Mouse (Mus musculus) heart, embryonic 15.5 days (tissue): Measurements from ENCODE around the gene Anxa7. TPM values are rescaled to one million over a fixed set of nuclear protein-coding genes. Genes with fewer than 3 reads are reported as not detected.

Experiments used
- ATAC-seq: fragments of 200-750 bp; cut with Nextera tagmentation; replicated peaks from 2 replicates; pipeline ENCODE4 v1.8.0; 2017; ENCODE audit warnings: low read depth, moderate TSS enrichment; ENCODE audit not compliant: insufficient number of reproducible peaks, insufficient read depth, low FRiP score
- H3K27ac ChIP-seq: fragments of 300-500 bp; sonication (generic); 2 replicates; pipeline ENCODE4 v1.5.1; 2015; ENCODE audit warnings: mild to moderate bottlenecking, inconsistent platforms
- H3K27me3 ChIP-seq: fragments of 300-500 bp; sonication (generic); 2 replicates; pipeline ENCODE4 v1.6.1; 2015; ENCODE audit warnings: inconsistent platforms
- H3K36me3 ChIP-seq: fragments of 300-500 bp; sonication (generic); 2 replicates; pipeline ENCODE4 v1.6.1; 2015; ENCODE audit warnings: mild to moderate bottlenecking, inconsistent platforms
- H3K4me1 ChIP-seq: fragments of 300-500 bp; sonication (generic); replicated peaks from 2 replicates; pipeline ENCODE4 v1.6.1; 2015; ENCODE audit warnings: inconsistent platforms
- H3K4me2 ChIP-seq: fragments of 300-500 bp; sonication (generic); 2 replicates; pipeline ENCODE4 v1.6.1; 2015; ENCODE audit warnings: inconsistent platforms, mild to moderate bottlenecking, moderate library complexity
- H3K4me3 ChIP-seq: fragments of 300-500 bp; sonication (generic); 2 replicates; pipeline ENCODE4 v1.5.1; 2015; ENCODE audit warnings: mild to moderate bottlenecking, inconsistent platforms
- H3K9ac ChIP-seq: fragments of 300-500 bp; sonication (generic); 2 replicates; pipeline ENCODE4 v1.6.1; 2015; ENCODE audit warnings: mild to moderate bottlenecking, inconsistent platforms
- H3K9me3 ChIP-seq: fragments of 300-500 bp; sonication (generic); replicated peaks from 2 replicates; pipeline ENCODE4 v1.6.1; 2016; ENCODE audit warnings: inconsistent platforms
- WGBS: fragments of 180-500 bp; shearing (Covaris S2); methylation state at CpG from one replicate; pipeline ENCODE4 v1.1.7; 2015; ENCODE audit warnings: mixed read lengths; 5-methylcytosine and 5-hydroxymethylcytosine counted together
- polyA plus RNA-seq: library from polyadenylated mRNA; unstranded; fragments of >200 nt; fragmentation: Nextera tagmentation; extraction: Ambion mirVana; gene quantifications from 2 replicates; pipeline ENCODE4 v1.2.1, GENCODE M21; 2015

Anxa7 gene
- polyA plus RNA-seq: 40.6 and 44.8 TPM in 2 replicates

- Histone ChIP-seq H3K4me2 (peak within 1 kb of the TSS; percentile 82), H3K27me3 (no peaks in the 10 kb centered on the region), H3K4me3 (peak within 1 kb of the TSS; percentile 67), H3K36me3 (peaks cover 7% of the 10 kb centered on the region; the same call in 1 of the 2 replicates), H3K4me1 (peaks cover 13% of the 10 kb centered on the region), H3K27ac (peak within 1 kb of the TSS; percentile 80), H3K9me3 (no peaks in the 10 kb centered on the region), H3K9ac (peak within 1 kb of the TSS; percentile 70)
- under 1% methylated on average over 48 of the region's 48 CpGs for WGBS
- ATAC-seq: peak; percentile 86
These were observed at the start of gene Anxa7 for GRCm38 (mm10) chr14:20479291-20480194. TSS of gene Anxa7 (minus strand) at chr14:20480133.

- ATAC-seq: no peak
- no peak overlapping the region for H3K27ac ChIP-seq
- WGBS: 80% methylated on average over 4 of the region's 4 CpGs
- H3K4me1 ChIP-seq: no peaks in the 10 kb centered on the region
- no peak overlapping the region for H3K4me3 ChIP-seq
- no peak overlapping the region for H3K4me2 ChIP-seq
- no peaks in the 10 kb centered on the region for H3K27me3 ChIP-seq
- no peak overlapping the region for H3K9ac ChIP-seq
- H3K36me3 ChIP-seq: no peaks in the 10 kb centered on the region; the same call in 1 of the 2 replicates
- no peaks in the 10 kb centered on the region for H3K9me3 ChIP-seq
These were observed 49.7 kb upstream of the Anxa7 start for GRCm38 (mm10) chr14:20529643-20530042.

- no peak overlapping the region for H3K27ac ChIP-seq
- H3K27me3 ChIP-seq: no peaks in the 10 kb centered on the region
- H3K4me1 ChIP-seq: no peaks in the 10 kb centered on the region
- no peak overlapping the region for H3K4me2 ChIP-seq
- 93% methylated on average over 2 of the region's 2 CpGs for WGBS
- ATAC-seq: no peak
- H3K4me3 ChIP-seq: no peak overlapping the region
- no peak overlapping the region for H3K9ac ChIP-seq
- H3K36me3 ChIP-seq: peaks cover 33% of the 10 kb centered on the region
- no peaks in the 10 kb centered on the region for H3K9me3 ChIP-seq
These were observed 40.2 kb upstream of the Anxa7 start for GRCm38 (mm10) chr14:20520179-20520578.

GRCm38 (mm10) chr14:20508424-20508823 lies 28.5 kb upstream of the Anxa7 start:
- Histone ChIP-seq H3K9me3 (no peaks in the 10 kb centered on the region), H3K4me1 (no peaks in the 10 kb centered on the region), H3K4me2 (no peak overlapping the region), H3K9ac (no peak overlapping the region), H3K36me3 (peaks cover 23% of the 10 kb centered on the region), H3K27ac (no peak overlapping the region), H3K27me3 (no peaks in the 10 kb centered on the region), H3K4me3 (no peak overlapping the region)
- ATAC-seq: no peak
- 69% methylated on average over 2 of the region's 2 CpGs for WGBS

GRCm38 (mm10) chr14:20502966-20503365 lies 23.0 kb upstream of the Anxa7 start:
- H3K4me3 ChIP-seq: no peak overlapping the region
- H3K4me1 ChIP-seq: no peaks in the 10 kb centered on the region
- H3K4me2 ChIP-seq: no peak overlapping the region
- H3K9ac ChIP-seq: no peak overlapping the region
- H3K27ac ChIP-seq: no peak overlapping the region
- H3K27me3 ChIP-seq: no peaks in the 10 kb centered on the region
- no peaks in the 10 kb centered on the region for H3K9me3 ChIP-seq
- WGBS: 93% methylated on average over 10 of the region's 10 CpGs
- ATAC-seq: no peak
- peaks cover 18% of the 10 kb centered on the region for H3K36me3 ChIP-seq

- H3K27me3 ChIP-seq: no peaks in the 10 kb centered on the region
- H3K9me3 ChIP-seq: no peaks in the 10 kb centered on the region
- H3K9ac ChIP-seq: no peak overlapping the region
- H3K36me3 ChIP-seq: peaks cover 35% of the 10 kb centered on the region
- no peak overlapping the region for H3K27ac ChIP-seq
- H3K4me1 ChIP-seq: no peaks in the 10 kb centered on the region
- H3K4me3 ChIP-seq: no peak overlapping the region
- WGBS: 90% methylated on average over 3 of the region's 3 CpGs
- no peak for ATAC-seq
- H3K4me2 ChIP-seq: no peak overlapping the region
These were observed 20.0 kb upstream of the Anxa7 start for GRCm38 (mm10) chr14:20499982-20500381.

DNA sequence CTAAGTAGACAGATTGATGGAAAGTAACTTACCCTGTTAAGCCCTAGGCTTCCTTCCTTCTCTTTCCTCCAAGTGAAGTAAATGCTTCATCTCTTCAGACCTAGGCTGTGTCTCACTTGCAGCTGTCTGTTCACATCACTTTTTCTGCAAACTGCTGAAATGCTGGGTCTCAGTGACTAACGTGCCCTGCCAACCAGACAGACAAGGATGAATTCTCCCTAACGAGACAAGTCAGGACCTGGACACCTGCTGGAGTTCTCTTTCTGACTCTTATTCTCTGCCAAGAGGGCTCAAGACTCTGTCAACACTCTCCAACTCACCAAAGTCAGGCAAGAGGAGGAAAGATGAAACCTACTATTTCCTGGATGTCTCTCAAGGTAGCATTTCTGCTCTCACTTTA lies 16.7 kb upstream of the Anxa7 start, which contains the start of gene Mss51:
Mss51 (minus strand) TSS at position 299 of the 400 bp plus-strand sequence.
- H3K4me1 ChIP-seq: no peaks in the 10 kb centered on the region
- no peak within 1 kb of the TSS for H3K4me3 ChIP-seq
- H3K9me3 ChIP-seq: no peaks in the 10 kb centered on the region
- H3K27ac ChIP-seq: no peak within 1 kb of the TSS
- no peak within 1 kb of the TSS for H3K9ac ChIP-seq
- H3K36me3 ChIP-seq: peaks cover 44% of the 10 kb centered on the region
- no peaks in the 10 kb centered on the region for H3K27me3 ChIP-seq
- no peak within 1 kb of the TSS for H3K4me2 ChIP-seq
- no peak for ATAC-seq
- WGBS: 70% methylated on average over 2 of the region's 2 CpGs

GRCm38 (mm10) chr14:20486031-20486430 lies 6.1 kb upstream of the Anxa7 start:
- no peak for ATAC-seq

GRCm38 (mm10) chr14:20482051-20482751 lies 2.3 kb upstream of the Anxa7 start:
- ATAC-seq: no peak
- H3K4me1 ChIP-seq: peaks cover 9% of the 10 kb centered on the region
- no peak overlapping the region for H3K9ac ChIP-seq
- H3K27ac ChIP-seq: no peak overlapping the region
- no peak overlapping the region for H3K4me3 ChIP-seq
- 87% methylated on average over 7 of the region's 7 CpGs for WGBS
- no peaks in the 10 kb centered on the region for H3K9me3 ChIP-seq
- peaks cover 16% of the 10 kb centered on the region; the same call in 1 of the 2 replicates for H3K36me3 ChIP-seq
- H3K27me3 ChIP-seq: no peaks in the 10 kb centered on the region
- H3K4me2 ChIP-seq: no peak overlapping the region

More at GRCm38 (mm10) chr14:20486031-20486430, 6.1 kb upstream of the Anxa7 start:
- Histone ChIP-seq H3K27me3 (no peaks in the 10 kb centered on the region), H3K4me2 (no peak overlapping the region), H3K4me1 (no peaks in the 10 kb centered on the region), H3K4me3 (no peak overlapping the region), H3K27ac (no peak overlapping the region), H3K36me3 (peaks cover 19% of the 10 kb centered on the region; the same call in 1 of the 2 replicates), H3K9me3 (no peaks in the 10 kb centered on the region), H3K9ac (no peak overlapping the region)
- 93% methylated on average over 5 of the region's 5 CpGs for WGBS

DNA sequence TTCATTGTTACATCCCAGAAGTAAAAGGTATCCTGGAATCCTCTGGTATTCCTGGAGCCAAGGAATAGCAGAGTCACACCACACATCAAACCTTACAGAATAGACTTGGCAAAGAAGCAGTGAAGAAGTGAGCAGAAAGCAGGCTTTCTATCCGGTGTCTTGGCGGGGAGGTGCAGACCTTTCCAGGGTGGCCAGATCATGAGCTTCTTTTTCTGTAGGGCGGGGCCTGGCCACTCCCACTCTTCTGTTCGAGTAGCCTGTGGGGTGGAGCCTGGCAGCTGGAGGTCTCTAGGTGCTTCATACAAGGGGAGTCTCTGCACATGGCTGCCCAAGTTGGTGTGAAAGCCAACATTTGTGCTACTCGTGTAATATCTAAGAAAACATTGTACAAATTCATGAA lies 1.3 kb upstream of the Anxa7 start:
- H3K9ac ChIP-seq: no peak overlapping the region
- no peak overlapping the region for H3K4me3 ChIP-seq
- peaks cover 11% of the 10 kb centered on the region; the same call in 1 of the 2 replicates for H3K36me3 ChIP-seq
- no peak overlapping the region for H3K27ac ChIP-seq
- H3K27me3 ChIP-seq: no peaks in the 10 kb centered on the region
- 20% methylated on average over 5 of the region's 5 CpGs for WGBS
- no peak overlapping the region for H3K4me2 ChIP-seq
- peaks cover 13% of the 10 kb centered on the region for H3K4me1 ChIP-seq
- H3K9me3 ChIP-seq: no peaks in the 10 kb centered on the region
- ATAC-seq: no peak

DNA sequence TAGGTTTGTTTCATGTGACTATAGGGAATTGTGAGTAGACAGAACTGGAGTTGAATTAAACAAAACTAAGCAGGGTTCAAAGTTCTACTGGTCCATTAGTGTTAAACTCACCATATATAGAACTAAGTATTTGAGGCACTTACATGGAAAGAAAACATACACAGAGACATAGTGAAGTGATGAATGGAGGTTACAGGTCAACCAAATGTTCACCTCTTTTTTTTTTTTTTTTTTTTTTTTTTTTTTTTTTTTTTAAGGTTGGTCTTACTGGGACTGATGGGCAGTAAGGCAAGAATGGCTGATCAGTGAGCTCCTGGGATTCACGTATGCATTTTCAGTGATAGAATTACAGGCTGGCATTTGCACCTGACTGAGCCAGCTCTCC lies 254 bp upstream of the Anxa7 start:
- H3K36me3 ChIP-seq: peaks cover 11% of the 10 kb centered on the region; the same call in 1 of the 2 replicates
- 73% methylated on average over 1 of the region's 1 CpGs for whole genome bisulfite sequencing
- peak overlapping the region; percentile 67 for H3K4me3 ChIP-seq
- H3K27ac ChIP-seq: peak overlapping the region; percentile 80
- H3K4me1 ChIP-seq: peaks cover 13% of the 10 kb centered on the region
- no peak for ATAC-seq
- H3K9me3 ChIP-seq: no peaks in the 10 kb centered on the region
- H3K27me3 ChIP-seq: no peaks in the 10 kb centered on the region
- peak overlapping the region; percentile 82 for H3K4me2 ChIP-seq
- H3K9ac ChIP-seq: peak overlapping the region; percentile 70
